Mouse (Mus musculus): ENCODE measurements at regions not wholly inside any gene's neighbourhood (a gene's known extent, or its start where the extent isn't known, plus 50 kb on each side); places are given as distances from the start of the nearest gene placed in this dataset.

- no peak for DNase-seq (ENCODE audit: low read depth, low spot score)
These were observed 379.0 kb downstream of the Samd5 start for GRCm38 (mm10) chr10:9296055-9296454.

GRCm38 (mm10) chr10:9295269-9295668 is 379.7 kb downstream of the Samd5 start:
- no peak for DNase-seq (ENCODE audit: low read depth, low spot score)

GRCm38 (mm10) chr10:9294620-9295019 is 380.4 kb downstream of the Samd5 start:
- no peak for DNase-seq (ENCODE audit: low read depth, low spot score)

GRCm38 (mm10) chr10:9291456-9292146 is 383.4 kb downstream of the Samd5 start:
- no peak for DNase-seq (ENCODE audit: low read depth, low spot score)

- no peak for DNase-seq (ENCODE audit: low read depth, low spot score)
These were observed 387.1 kb upstream of the Sash1 start for GRCm38 (mm10) chr10:9272940-9273339.

GRCm38 (mm10) chr10:9272243-9272642 is 386.4 kb upstream of the Sash1 start:
- DNase-seq (ENCODE audit: low read depth, low spot score) = no peak

- no peak for DNase-seq (ENCODE audit: low read depth, low spot score)
These were observed 379.7 kb upstream of the Sash1 start for GRCm38 (mm10) chr10:9265528-9265927.

GRCm38 (mm10) chr10:9264309-9265000 is 378.6 kb upstream of the Sash1 start:
- no peak for DNase-seq (ENCODE audit: low read depth, low spot score)

- no peak for DNase-seq (ENCODE audit: low read depth, low spot score)
These were observed 372.8 kb upstream of the Sash1 start for GRCm38 (mm10) chr10:9258705-9259104.

- no peak for DNase-seq (ENCODE audit: low read depth, low spot score)
These were observed 367.0 kb upstream of the Sash1 start for GRCm38 (mm10) chr10:9252941-9253217.

GRCm38 (mm10) chr10:9252120-9252940 is 366.5 kb upstream of the Sash1 start:
- DNase-seq (ENCODE audit: low read depth, low spot score) = no peak

- no peak for DNase-seq (ENCODE audit: low read depth, low spot score)
These were observed 357.4 kb upstream of the Sash1 start for GRCm38 (mm10) chr10:9243281-9243618.

GRCm38 (mm10) chr10:9242596-9243280 is 356.9 kb upstream of the Sash1 start:
- no peak for DNase-seq (ENCODE audit: low read depth, low spot score)

- DNase-seq (ENCODE audit: low read depth, low spot score) = no peak
These were observed 354.1 kb upstream of the Sash1 start for GRCm38 (mm10) chr10:9239956-9240355.

- no peak for DNase-seq (ENCODE audit: low read depth, low spot score)
These were observed 345.9 kb upstream of the Sash1 start for GRCm38 (mm10) chr10:9231751-9232150.

GRCm38 (mm10) chr10:9229116-9229515 is 343.2 kb upstream of the Sash1 start:
- DNase-seq (ENCODE audit: low read depth, low spot score) = no peak

- DNase-seq (ENCODE audit: low read depth, low spot score) = no peak
These were observed 341.5 kb upstream of the Sash1 start for GRCm38 (mm10) chr10:9227361-9227760.

GRCm38 (mm10) chr10:9210646-9211045 is 324.8 kb upstream of the Sash1 start:
- no peak for DNase-seq (ENCODE audit: low read depth, low spot score)

- DNase-seq (ENCODE audit: low read depth, low spot score) = no peak
These were observed 318.2 kb upstream of the Sash1 start for GRCm38 (mm10) chr10:9204096-9204495.

- no peak for DNase-seq (ENCODE audit: low read depth, low spot score)
These were observed 317.5 kb upstream of the Sash1 start for GRCm38 (mm10) chr10:9203323-9203722.

- no peak for DNase-seq (ENCODE audit: low read depth, low spot score)
These were observed 317.1 kb upstream of the Sash1 start for GRCm38 (mm10) chr10:9202922-9203321.

- peak; percentile 18 for DNase-seq (ENCODE audit: low read depth, low spot score)
These were observed 289.1 kb upstream of the Sash1 start for GRCm38 (mm10) chr10:9174997-9175396.

Measured in WW6 (cell line).